Mouse (Mus musculus) brain, embryonic 18.5 days (tissue): ENCODE measurements around the gene Cyb5rl.

Experiments
- DNase-seq: peaks from one replicate; pipeline ENCODE4 v3.0.0-alpha.2; 2012; ENCODE audit warnings: low read depth, low spot score

Cyb5rl gene

GRCm38 (mm10) chr4:107066252-107067124 lies at the start of gene Cyb5rl, which contains the start of gene Mrpl37:
Gene Cyb5rl (plus strand): TSS chr4:107066988.
Gene Mrpl37 (minus strand): TSS chr4:107066868.
- DNase-seq, result peak; percentile 91

- DNase-seq, result no peak
These were observed 49.5 kb upstream of the Cyb5rl start for GRCm38 (mm10) chr4:107017257-107017656.

GRCm38 (mm10) chr4:107018521-107018920 lies 48.3 kb upstream of the Cyb5rl start:
- no peak for DNase-seq

DNA sequence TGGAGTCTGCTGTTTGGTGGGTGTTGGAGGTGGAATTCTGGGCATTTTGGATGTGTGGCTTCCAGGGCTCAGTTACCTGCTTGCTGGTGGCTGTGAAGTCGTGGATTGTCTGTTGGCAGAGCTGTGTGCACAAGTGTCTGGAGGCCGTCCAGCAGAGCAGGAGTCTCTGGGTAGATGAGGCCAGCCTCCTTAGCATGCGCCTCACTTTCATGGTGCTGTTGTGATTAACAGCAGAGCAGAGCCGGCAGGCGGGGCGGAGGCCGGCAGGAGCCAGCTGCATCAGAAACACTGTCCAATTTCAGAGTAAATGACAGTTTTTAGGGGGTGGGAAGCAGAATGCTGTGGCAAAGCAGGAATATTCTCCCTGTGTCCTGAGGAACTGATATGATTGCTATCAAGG lies 47.8 kb upstream of the Cyb5rl start:
- no peak for DNase-seq

GRCm38 (mm10) chr4:107020287-107021000 lies 46.3 kb upstream of the Cyb5rl start:
- no peak for DNase-seq

DNA sequence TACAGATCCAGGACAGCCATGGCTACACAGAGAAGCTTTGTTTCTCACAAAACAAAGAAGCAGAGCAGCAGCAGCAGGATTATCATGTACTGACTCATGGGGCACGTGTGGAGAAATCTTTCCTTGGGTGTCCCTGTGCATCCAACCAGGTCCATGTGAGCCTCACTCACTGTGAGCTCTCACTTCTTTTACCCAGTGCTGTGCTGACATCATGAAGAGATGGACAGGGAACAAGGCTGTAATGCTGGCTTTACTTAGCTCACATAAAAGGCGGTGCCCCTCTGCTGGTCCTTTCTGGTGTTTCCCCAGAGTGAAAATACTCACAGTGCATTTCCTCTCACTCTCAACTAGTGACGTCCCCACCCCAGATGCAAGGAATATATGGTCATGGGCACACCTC lies 45.3 kb upstream of the Cyb5rl start:
- no peak for DNase-seq

GRCm38 (mm10) chr4:107024899-107025298 lies 41.9 kb upstream of the Cyb5rl start:
- DNase-seq, result no peak

- DNase-seq, result no peak
These were observed 41.4 kb upstream of the Cyb5rl start for GRCm38 (mm10) chr4:107025369-107025768.

DNA sequence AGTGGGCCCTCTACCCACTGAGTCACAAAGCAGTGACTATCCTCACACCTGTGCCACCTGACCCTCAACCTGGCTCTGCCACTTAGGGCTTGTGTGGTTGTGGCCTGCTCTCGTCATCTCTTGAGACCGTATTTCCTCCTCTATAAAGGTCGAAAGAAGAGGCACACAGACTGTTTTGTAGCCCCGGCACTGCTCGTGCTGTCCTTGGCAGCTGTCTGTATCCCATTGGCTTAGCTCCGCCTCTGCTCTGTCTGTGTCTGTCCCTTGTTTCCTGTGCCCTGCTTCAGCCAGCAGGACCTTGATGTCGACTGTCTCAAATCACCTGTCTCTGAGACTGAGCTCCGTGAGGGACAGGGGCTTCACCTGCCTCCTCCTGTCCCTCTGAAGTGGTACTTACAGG lies 40.3 kb upstream of the Cyb5rl start:
- DNase-seq, result no peak

- DNase-seq, result no peak
These were observed 31.1 kb upstream of the Cyb5rl start for GRCm38 (mm10) chr4:107035689-107036088.

GRCm38 (mm10) chr4:107036985-107037384 lies 29.8 kb upstream of the Cyb5rl start:
- DNase-seq, result no peak

GRCm38 (mm10) chr4:107038303-107038702 lies 28.5 kb upstream of the Cyb5rl start:
- DNase-seq, result no peak

DNA sequence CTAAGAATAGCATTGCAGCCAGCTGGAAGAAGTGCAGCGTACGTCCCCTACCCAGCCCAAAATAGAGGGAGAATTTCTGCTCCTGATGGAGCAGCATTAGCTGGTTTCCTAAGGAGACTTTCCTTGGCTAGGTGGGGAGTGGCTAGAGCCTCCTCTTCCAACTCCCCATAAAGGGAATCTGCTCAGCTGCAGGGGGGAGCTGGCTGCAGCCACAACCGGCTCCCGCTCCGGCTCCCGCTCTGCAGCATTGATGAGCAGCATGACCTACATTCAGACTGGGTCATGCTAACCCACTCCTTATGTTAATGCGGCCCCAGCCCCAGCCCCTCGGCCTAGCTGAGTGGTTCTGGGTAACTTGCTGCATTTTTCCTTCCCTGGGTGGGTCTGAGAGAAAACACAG lies 27.5 kb upstream of the Cyb5rl start:
- DNase-seq, result no peak

DNA sequence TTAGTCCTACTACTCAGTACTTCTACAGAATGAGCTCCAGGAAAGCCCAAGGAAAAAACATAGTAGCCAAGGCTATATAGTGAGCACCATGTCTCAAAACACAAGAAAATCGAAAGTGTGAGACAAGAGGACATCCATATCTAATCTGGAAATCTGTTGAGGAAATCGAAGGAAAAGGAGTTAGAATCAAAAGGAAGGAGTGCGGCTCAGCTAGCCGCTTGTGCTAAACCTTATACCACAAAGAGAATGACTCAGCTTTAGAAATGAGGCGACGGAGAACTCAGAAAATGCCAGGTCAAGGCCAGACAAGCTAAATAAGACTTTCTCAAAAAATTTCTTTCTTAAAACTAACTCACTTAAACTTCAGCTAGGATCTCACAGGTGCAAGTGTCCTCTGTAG lies 24.5 kb upstream of the Cyb5rl start:
- DNase-seq, result no peak

DNA sequence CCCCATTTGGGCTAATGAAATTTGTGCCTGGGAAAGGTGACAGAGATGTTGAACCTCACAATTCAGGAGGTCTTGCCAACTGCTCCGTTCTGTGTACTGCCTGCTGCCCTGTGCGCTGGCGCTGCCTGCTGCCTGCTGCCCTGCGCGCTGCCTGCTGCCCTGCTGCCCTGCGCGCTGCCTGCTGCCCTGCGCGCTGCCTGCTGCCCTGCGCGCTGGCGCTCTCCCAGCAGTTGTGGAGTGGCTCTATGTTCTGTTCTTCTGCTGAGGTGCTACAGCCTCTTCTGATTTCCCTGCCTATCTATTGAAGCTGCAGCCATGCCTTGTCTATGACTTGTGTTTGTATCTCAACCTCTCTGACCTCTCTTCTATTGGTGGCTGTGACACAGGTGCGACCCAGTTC lies 21.6 kb upstream of the Cyb5rl start:
- no peak for DNase-seq

GRCm38 (mm10) chr4:107047806-107048205 lies 19.0 kb upstream of the Cyb5rl start:
- DNase-seq, result no peak

DNA sequence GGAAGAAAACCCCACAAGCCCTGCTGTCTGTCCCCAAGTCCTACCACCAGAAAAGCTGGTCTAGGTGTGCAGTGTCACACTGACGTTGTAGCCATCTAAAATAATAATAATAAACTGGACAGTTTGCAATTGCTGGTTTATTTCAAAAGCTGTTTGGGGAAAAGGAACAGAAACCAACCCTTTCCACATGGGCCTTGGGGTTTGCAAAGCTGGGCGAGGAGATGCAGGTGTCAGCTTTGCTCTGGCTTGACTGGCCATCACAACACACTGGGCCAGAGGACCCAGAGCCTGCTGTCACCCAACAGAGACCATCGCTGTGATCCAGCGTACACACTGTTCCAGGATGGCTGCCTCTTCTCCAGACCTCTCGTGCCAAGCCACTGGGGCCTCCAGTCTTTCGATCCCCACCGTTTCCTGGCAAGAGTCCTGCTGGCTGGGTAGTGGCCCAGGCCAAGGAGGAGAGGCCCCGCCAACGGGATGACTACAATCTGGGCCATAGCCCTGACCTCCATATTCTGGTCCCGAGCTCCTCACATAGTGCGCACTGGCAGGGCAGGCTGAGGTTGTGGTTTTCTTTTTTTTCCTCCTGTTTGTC lies 18.1 kb upstream of the Cyb5rl start:
- no peak for DNase-seq

DNA sequence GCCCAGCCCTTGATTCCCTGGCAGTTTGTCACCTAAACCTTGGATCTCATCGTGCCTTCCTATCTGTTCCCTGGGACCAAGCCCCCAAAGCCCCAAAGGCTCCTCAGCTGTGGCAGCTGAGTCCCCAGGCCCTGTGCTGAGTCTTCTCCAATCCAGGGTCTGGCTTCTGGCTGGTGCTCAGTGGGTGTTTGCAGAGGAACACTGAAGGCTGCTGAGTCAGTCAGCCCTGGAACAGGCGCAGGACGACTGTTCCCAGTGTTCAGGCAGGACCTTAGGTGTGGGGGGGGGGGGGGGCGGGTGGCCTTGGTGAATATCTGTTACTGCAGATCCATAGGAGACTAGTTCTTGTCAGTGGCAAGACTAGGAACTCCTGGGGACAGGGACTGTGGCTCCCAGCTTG lies 14.9 kb upstream of the Cyb5rl start:
- DNase-seq, result no peak

- no peak for DNase-seq
These were observed 13.7 kb upstream of the Cyb5rl start for GRCm38 (mm10) chr4:107052962-107053553.

DNA sequence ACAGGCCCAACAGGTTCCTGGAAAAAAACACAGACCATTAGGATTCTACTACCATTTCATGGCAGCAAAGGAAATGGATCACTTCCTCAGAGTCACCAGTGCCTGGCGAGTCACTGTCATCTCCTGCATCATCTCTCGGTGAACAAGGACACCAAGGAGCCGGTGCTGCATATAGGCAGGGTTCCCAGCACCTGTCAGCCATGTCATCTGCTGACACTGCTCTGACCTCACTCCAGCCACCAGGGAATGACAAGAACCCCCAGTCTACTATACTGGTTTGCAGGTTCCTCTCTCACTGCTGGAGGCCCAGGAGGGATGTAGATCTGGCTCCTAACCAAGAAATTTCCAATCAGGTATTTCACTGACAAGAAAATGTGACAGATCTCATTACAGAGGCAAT lies 10.7 kb upstream of the Cyb5rl start:
- DNase-seq, result no peak

DNA sequence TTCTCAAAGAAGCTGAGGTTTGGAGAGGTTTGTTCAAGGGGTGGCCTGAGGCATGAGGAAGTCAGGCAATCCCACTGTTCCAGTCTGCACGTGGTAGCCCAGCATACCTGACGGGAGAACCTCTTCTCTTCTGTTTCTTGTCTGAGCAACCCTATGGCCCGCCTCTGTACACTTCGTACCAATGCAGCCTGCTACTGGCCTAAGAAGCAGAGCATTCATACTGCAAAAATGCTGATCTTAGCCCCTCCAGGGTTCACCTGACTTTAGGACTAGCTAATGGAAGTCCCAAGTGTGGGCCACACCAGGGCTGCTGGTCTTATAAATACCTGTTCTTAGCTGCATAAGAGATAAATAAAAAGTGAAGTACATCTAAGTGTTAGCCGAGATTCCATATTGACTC lies 8.4 kb upstream of the Cyb5rl start:
- no peak for DNase-seq

DNA sequence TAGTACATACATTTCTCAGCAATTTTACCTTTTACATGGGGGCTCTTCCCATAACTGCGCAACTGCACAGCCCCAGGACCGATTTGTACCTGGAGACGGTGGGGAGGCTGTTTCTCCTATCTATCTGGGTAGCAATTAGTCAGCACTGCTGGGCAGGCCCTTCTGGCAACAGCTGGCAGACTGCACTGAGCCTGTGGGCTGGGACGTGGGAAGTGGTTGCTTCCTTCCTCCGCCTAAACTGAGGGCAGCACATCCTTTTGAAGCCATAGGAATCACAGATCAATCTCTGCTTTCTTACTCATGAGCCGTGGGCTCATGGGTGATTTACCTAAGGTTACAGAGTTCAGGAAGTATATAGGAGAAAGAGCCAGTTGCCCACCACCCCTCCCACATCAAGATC lies 8.0 kb upstream of the Cyb5rl start:
- DNase-seq, result no peak
